Mouse (Mus musculus) hindbrain, embryonic 11.5 days (tissue): Measurements from ENCODE around the gene Dnajb6. TPM values are rescaled to one million over a fixed set of nuclear protein-coding genes. Genes with fewer than 3 reads are reported as not detected.

Experiments used
- ATAC-seq: fragments of 200-750 bp; cut with Nextera tagmentation; 2 replicates; pipeline ENCODE4 v1.8.0; 2017; ENCODE audit warnings: mild to moderate bottlenecking, moderate TSS enrichment, moderate library complexity; ENCODE audit not compliant: low FRiP score
- DNase-seq: peaks from one replicate; pipeline ENCODE4 v3.0.0-alpha.2; 2015; ENCODE audit warnings: low spot score
- H3K27ac ChIP-seq: fragments of 300-500 bp; sonication (generic); 2 replicates; pipeline ENCODE4 v1.5.1; 2014; ENCODE audit warnings: mild to moderate bottlenecking, low read depth, low read length
- H3K27me3 ChIP-seq: fragments of 300-500 bp; sonication (generic); 2 replicates; pipeline ENCODE4 v1.6.1; 2014; ENCODE audit warnings: mild to moderate bottlenecking, low read length, moderate library complexity, mixed read lengths; ENCODE audit not compliant: control insufficient read depth, insufficient read depth
- H3K36me3 ChIP-seq: fragments of 300-500 bp; sonication (generic); 2 replicates; pipeline ENCODE4 v1.6.1; 2014; ENCODE audit warnings: mild to moderate bottlenecking, low read length, moderate library complexity, mixed read lengths; ENCODE audit not compliant: control insufficient read depth, insufficient read depth
- H3K4me1 ChIP-seq: fragments of 300-500 bp; sonication (generic); replicated peaks from 2 replicates; pipeline ENCODE4 v1.6.1; 2014; ENCODE audit warnings: low read length, mixed read lengths; ENCODE audit not compliant: control insufficient read depth, insufficient read depth
- H3K4me2 ChIP-seq: fragments of 300-500 bp; sonication (generic); replicated peaks from 2 replicates; pipeline ENCODE4 v1.6.1; 2014; ENCODE audit warnings: mild to moderate bottlenecking, low read depth, low read length
- H3K4me3 ChIP-seq: fragments of 300-500 bp; sonication (generic); 2 replicates; pipeline ENCODE4 v1.5.1; 2014; ENCODE audit warnings: low read depth, low read length
- H3K9ac ChIP-seq: fragments of 300-500 bp; sonication (generic); 2 replicates; pipeline ENCODE4 v1.6.1; 2014; ENCODE audit warnings: low read depth, low read length
- H3K9me3 ChIP-seq: fragments of 300-500 bp; sonication (generic); 2 replicates; pipeline ENCODE4 v1.6.1; 2016; ENCODE audit warnings: low read length; ENCODE audit not compliant: control insufficient read depth
- WGBS: fragments of 180-500 bp; shearing (Covaris S2); extraction: QIAGEN DNeasy Blood & Tissue Kit; methylation state at CpG from one replicate; pipeline ENCODE4 v1.1.7; 2014; 5-methylcytosine and 5-hydroxymethylcytosine counted together
- polyA plus RNA-seq: library from polyadenylated mRNA; unstranded; fragments of >200 nt; fragmentation: Nextera tagmentation; extraction: Ambion mirVana; gene quantifications from 2 replicates; pipeline ENCODE4 v1.2.1, GENCODE M21; 2014

Dnajb6 gene
- polyA plus RNA-seq, 1 experiment from 2014 or later, result 231 TPM

DNA sequence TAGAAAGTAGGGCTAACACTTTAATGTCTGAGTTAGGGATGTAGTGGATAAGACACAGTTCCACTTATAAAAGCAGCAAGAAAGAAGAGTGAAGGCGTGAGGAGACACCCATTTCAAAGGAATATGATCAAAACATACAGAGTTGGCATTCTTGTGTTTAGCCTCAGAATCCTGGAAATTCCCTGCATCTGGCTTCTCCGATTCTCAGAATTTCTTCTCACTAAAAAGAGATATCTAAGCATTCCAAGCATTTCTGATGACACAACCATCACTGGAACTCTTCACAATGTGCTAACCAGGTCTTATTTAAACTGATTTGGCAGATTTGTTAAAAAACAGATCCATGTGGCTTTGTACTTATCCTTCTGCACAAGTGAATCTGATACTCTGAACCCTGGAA is 112.6 kb downstream of the Dnajb6 start:
- H3K9me3 ChIP-seq, result no peaks in the 10 kb centered on the region

DNA sequence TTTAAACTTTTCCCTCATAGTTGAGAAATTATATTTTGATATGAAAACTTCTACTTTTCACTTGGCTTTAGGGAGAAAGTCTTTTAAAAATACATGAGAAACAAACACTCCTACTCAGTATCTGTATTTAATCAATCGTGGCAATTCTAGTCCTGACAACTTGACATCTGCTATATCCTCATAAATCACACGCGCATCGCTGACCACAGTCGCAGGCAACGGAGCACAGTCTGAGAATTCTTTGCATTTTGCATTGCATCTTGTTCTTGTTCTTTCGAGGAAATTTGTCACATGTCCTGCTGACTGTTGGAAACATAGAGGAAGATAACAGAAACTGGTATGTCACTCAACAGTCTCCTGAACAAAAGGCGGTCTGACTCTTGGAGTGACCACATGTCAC is 116.9 kb downstream of the Dnajb6 start:
- no peaks in the 10 kb centered on the region for H3K36me3 ChIP-seq
- ATAC-seq (no peak), DNase-seq (peak; percentile 22)
- no peak overlapping the region for H3K4me3 ChIP-seq
- 37% methylated on average over 8 of the region's 8 CpGs for WGBS
- no peak overlapping the region for H3K27ac ChIP-seq
- H3K4me2 ChIP-seq, result no peak overlapping the region
- H3K9ac ChIP-seq, result no peak overlapping the region
- no peaks in the 10 kb centered on the region for H3K9me3 ChIP-seq
- H3K4me1 ChIP-seq, result no peaks in the 10 kb centered on the region
- H3K27me3 ChIP-seq, result no peaks in the 10 kb centered on the region

More for the DNA sequence above, 112.6 kb downstream of the Dnajb6 start:
- 88% methylated on average over 2 of the region's 2 CpGs for WGBS
- ATAC-seq (no peak), DNase-seq (no peak)
- Histone ChIP-seq H3K4me1 (no peaks in the 10 kb centered on the region), H3K27me3 (no peaks in the 10 kb centered on the region), H3K4me2 (no peak overlapping the region), H3K36me3 (no peaks in the 10 kb centered on the region), H3K9ac (no peak overlapping the region), H3K27ac (no peak overlapping the region), H3K4me3 (no peak overlapping the region)

DNA sequence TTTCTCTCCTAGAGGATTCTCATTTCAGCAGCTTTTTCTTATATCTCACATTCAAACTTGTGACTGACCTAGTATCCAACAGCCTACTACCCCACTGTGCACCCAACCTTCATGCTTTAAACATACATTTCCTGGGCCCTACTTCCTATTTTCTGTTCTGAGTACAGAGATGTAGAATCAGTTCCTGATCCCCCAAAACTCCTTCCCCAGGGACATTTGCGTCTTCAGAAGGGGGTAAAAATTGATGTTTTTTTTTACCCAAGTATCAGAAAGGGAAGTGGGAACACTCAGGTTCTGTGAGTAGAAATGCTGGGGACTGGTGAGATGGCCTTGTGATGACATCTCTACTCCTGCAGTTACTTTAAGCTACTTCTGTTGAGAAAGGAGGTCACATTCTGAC is 117.5 kb downstream of the Dnajb6 start:
- Histone ChIP-seq H3K27ac (no peak overlapping the region), H3K4me2 (no peak overlapping the region), H3K27me3 (no peaks in the 10 kb centered on the region), H3K4me1 (no peaks in the 10 kb centered on the region), H3K36me3 (no peaks in the 10 kb centered on the region), H3K9me3 (no peaks in the 10 kb centered on the region), H3K9ac (no peak overlapping the region), H3K4me3 (no peak overlapping the region)
- DNase-seq (no peak), ATAC-seq (no peak)
- WGBS, result 77% methylated on average over 1 of the region's 1 CpGs

DNA sequence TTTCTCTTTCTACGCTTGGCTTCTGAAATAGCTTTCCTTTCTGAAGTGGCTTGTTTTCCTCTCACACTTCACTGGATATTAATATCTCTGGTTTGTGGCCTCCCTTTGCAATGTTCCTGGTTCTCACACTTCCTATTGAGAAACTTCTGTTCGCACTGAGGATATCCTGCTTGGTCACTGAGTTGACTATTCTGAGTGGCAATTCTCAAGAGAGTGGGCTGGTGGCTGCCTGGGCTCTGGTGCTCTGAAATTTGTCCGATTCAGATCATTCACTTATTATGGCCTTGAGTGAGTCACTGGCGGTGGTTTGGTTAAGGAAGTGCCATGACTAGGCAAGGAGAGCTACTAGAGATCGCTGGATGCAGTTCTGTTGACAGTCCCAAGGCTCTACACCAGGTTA is 118.9 kb downstream of the Dnajb6 start:
- DNase-seq, result no peak
- no peaks in the 10 kb centered on the region for H3K4me1 ChIP-seq
- no peaks in the 10 kb centered on the region for H3K27me3 ChIP-seq
- no peaks in the 10 kb centered on the region for H3K36me3 ChIP-seq
- no peaks in the 10 kb centered on the region for H3K9me3 ChIP-seq
- H3K27ac ChIP-seq, result no peak overlapping the region
- no peak for ATAC-seq
- no peak overlapping the region for H3K9ac ChIP-seq
- WGBS, result 82% methylated on average over 5 of the region's 5 CpGs
- no peak overlapping the region for H3K4me2 ChIP-seq
- no peak overlapping the region for H3K4me3 ChIP-seq

DNA sequence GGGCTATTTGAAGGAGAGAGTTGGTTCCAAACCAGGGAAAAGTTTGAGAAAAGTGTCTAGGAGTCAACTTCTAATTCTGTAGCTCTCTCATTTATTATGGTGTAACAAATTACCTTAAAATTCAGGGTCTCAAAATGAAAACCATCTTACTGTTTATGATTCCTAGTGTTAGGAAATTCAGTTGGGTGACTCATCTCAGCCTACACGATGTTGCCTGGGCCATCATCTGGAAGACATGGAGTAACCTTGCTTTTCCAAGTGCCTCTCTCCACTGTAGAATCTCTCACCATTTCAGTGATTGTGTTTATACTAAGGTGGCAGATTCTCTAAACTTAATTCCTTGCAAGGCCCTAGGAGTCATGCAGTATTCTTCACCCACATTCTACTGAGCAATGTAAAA is 119.5 kb downstream of the Dnajb6 start:
- no peaks in the 10 kb centered on the region for H3K36me3 ChIP-seq
- no peak overlapping the region for H3K9ac ChIP-seq
- H3K4me3 ChIP-seq, result no peak overlapping the region
- ATAC-seq (no peak), DNase-seq (no peak)
- no peaks in the 10 kb centered on the region for H3K9me3 ChIP-seq
- 83% methylated on average over 1 of the region's 1 CpGs for WGBS
- no peak overlapping the region for H3K4me2 ChIP-seq
- no peak overlapping the region for H3K27ac ChIP-seq
- no peaks in the 10 kb centered on the region for H3K4me1 ChIP-seq
- no peaks in the 10 kb centered on the region for H3K27me3 ChIP-seq

DNA sequence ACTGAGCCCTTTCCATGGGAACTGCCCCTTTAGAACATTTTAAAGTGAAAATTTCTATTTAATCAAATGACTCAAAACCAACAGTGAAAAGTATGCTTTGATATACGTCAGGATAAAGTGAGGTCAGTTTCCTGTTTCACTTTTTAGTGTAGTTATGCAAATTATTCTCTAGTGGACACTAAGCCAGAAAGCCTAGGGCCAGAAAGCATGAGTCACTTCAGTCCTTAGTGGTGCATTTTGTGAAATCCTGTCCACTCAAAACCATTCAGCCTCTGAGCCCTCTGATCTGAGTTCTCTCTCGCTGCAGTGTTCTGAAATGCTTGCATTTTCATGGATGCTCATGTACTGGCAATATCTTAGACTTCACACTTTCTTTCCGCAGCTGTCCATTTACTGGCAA is 126.0 kb downstream of the Dnajb6 start:
- Histone ChIP-seq H3K27me3 (no peaks in the 10 kb centered on the region), H3K4me1 (no peaks in the 10 kb centered on the region), H3K4me2 (no peak overlapping the region), H3K9me3 (no peaks in the 10 kb centered on the region), H3K4me3 (no peak overlapping the region), H3K9ac (no peak overlapping the region), H3K27ac (no peak overlapping the region), H3K36me3 (no peaks in the 10 kb centered on the region)
- ATAC-seq (no peak), DNase-seq (no peak)
- WGBS, result 88% methylated on average over 3 of the region's 3 CpGs

DNA sequence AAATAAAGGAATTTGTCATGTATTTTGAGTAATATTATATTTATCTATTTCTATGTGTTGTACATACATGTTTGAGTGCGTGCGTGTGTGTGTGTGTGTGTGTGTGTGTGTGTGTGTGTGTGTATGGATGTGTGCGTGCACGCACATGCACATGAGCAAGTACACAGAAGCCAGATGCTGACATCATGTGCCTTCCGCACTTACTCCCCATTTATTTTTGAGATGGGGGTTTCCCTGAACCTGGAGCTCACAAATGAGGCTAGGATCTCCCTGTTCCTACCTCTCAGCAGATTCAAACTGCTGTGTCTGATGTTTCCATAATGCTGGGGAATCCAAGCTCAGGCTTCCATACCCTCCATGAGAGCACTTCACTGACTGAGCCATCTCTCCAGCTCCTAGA is 126.9 kb downstream of the Dnajb6 start:
- no peak for ATAC-seq
- Histone ChIP-seq H3K4me3 (no peak overlapping the region), H3K36me3 (no peaks in the 10 kb centered on the region), H3K27me3 (no peaks in the 10 kb centered on the region), H3K4me2 (no peak overlapping the region), H3K27ac (no peak overlapping the region), H3K4me1 (no peaks in the 10 kb centered on the region), H3K9ac (no peak overlapping the region), H3K9me3 (no peaks in the 10 kb centered on the region)
- WGBS, result 97% methylated on average over 5 of the region's 5 CpGs
- no peak for DNase-seq

DNA sequence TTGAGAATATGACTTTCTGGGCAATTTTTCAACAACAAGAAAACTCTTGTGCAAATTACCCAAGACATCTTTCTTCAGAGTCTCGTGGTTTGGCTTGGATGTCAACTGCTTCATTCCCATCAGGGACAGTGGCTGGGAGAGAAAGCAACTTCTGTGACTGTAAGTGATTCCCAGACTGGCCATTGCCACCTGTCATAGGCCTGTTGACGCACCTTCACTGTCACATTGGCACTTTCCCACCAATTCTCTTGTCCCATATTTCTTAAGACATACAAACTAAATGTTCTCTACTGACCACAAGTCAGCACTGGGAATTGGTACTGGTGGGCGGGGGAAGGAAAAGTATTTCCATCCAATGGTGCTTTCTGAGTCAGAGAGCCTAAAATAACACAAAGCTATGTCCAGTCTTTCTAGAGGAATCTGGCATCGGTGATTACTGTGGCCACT is 128.8 kb downstream of the Dnajb6 start:
- WGBS, result 87% methylated on average over 4 of the region's 4 CpGs
- Histone ChIP-seq H3K4me3 (no peak overlapping the region), H3K4me2 (no peak overlapping the region), H3K27me3 (no peaks in the 10 kb centered on the region), H3K27ac (no peak overlapping the region), H3K9ac (no peak overlapping the region), H3K9me3 (no peaks in the 10 kb centered on the region), H3K4me1 (no peaks in the 10 kb centered on the region), H3K36me3 (no peaks in the 10 kb centered on the region)
- ATAC-seq (no peak), DNase-seq (no peak)

DNA sequence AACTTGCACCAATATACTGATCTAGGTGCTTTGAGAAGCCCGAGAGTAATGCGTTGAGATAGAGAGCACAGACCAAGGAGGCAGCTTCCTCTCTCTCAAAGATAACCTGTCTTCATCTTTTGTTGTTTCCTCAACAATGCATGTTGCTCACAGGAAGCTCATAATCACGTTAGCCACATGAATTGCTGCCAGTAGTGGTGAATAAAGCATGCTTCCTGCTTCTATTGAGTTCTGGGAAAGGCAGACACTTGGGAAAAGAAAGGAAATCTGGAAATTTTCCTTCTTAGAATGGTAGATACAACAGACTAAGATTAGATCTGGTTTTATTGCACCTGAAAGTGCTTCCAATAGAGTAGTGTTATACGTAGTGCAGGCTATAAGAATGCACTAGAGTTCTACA is 129.5 kb downstream of the Dnajb6 start:
- Histone ChIP-seq H3K4me2 (no peak overlapping the region), H3K9ac (no peak overlapping the region), H3K4me3 (no peak overlapping the region), H3K27me3 (no peaks in the 10 kb centered on the region), H3K36me3 (no peaks in the 10 kb centered on the region), H3K4me1 (no peaks in the 10 kb centered on the region), H3K27ac (no peak overlapping the region), H3K9me3 (no peaks in the 10 kb centered on the region)
- ATAC-seq, result no peak
- DNase-seq, result no peak
- 77% methylated on average over 4 of the region's 4 CpGs for WGBS
